Mouse (Mus musculus): ENCODE data around the gene Slamf8. TPM values are rescaled to one million over a fixed set of nuclear protein-coding genes. Genes with fewer than 3 reads are reported as not detected.

Gene Slamf8
- polyA plus RNA-seq, 1 experiment from 2014 or later: not detected

DNA sequence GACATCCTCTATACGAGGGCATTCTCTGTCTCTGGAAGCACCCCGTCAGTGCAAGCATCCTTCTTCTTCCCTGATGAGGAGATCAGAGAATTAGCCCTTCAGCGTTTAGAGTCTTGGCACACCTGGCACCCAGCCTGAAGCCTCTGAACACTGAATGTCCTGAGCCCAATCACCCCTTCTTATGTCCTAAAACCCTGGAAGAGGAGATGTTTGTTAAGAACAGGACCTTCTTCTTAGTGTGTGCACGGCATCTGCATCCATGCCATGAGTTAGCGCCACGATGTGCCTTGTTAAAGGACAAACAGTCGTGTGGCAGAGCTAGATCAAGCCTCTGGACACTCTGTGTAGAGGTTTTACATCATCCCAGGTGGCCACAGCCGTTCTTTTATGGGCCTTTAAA is 7.9 kb downstream of the Slamf8 start:
- WGBS: 91% methylated on average over 8 of the region's 8 CpGs
- H3K9me3 ChIP-seq (ENCODE audit: control insufficient read depth, low read length): no peaks in the 10 kb centered on the region
- no peak for ATAC-seq (ENCODE audit: low FRiP score)
- H3K9ac ChIP-seq: no peak overlapping the region
- no peak overlapping the region for H3K4me3 ChIP-seq (replicated peaks; ENCODE audit: low read length)
- no peak overlapping the region for H3K4me2 ChIP-seq (replicated peaks)
- no peaks in the 10 kb centered on the region for H3K36me3 ChIP-seq (replicated peaks; ENCODE audit: control insufficient read depth, insufficient read depth)
- H3K4me1 ChIP-seq (replicated peaks; ENCODE audit: control insufficient read depth, insufficient read depth, low read length): peaks cover 9% of the 10 kb centered on the region
- DNase-seq (ENCODE audit: low spot score): no peak
- no peak overlapping the region for H3K27ac ChIP-seq
- H3K27me3 ChIP-seq (ENCODE audit: control insufficient read depth, insufficient read depth, low read length): no peaks in the 10 kb centered on the region

DNA sequence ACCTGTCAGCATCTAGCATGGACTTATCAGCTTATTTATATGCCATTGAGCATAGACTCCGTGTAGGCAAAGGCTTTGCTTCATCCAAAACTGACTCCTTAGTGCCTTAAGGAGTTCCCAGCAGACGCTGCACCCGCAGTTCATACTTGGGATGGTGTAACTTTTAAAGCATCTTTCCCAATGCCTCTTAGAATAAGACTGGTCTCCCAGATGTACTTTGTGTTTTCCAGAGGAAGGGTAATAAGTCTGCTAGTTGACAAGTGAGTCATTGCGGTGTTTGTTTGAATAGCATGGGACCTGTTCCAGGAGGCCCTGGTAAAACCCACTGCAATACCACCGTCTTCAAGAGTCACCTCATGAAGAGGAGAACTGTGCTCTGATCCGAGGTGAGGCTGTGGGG is 10.3 kb downstream of the Slamf8 start:
- DNase-seq (ENCODE audit: low spot score) (no peak), ATAC-seq (ENCODE audit: low FRiP score) (no peak)
- H3K4me1 ChIP-seq (replicated peaks; ENCODE audit: control insufficient read depth, insufficient read depth, low read length): peaks cover 2% of the 10 kb centered on the region; the same call in 1 of the 2 replicates
- H3K4me2 ChIP-seq (replicated peaks): no peak overlapping the region
- no peak overlapping the region for H3K27ac ChIP-seq
- H3K4me3 ChIP-seq (replicated peaks; ENCODE audit: low read length): no peak overlapping the region
- WGBS: 81% methylated on average over 6 of the region's 6 CpGs
- no peaks in the 10 kb centered on the region for H3K36me3 ChIP-seq (replicated peaks; ENCODE audit: control insufficient read depth, insufficient read depth)
- no peaks in the 10 kb centered on the region for H3K27me3 ChIP-seq (ENCODE audit: control insufficient read depth, insufficient read depth, low read length)
- no peaks in the 10 kb centered on the region for H3K9me3 ChIP-seq (ENCODE audit: control insufficient read depth, low read length)
- H3K9ac ChIP-seq: no peak overlapping the region

DNA sequence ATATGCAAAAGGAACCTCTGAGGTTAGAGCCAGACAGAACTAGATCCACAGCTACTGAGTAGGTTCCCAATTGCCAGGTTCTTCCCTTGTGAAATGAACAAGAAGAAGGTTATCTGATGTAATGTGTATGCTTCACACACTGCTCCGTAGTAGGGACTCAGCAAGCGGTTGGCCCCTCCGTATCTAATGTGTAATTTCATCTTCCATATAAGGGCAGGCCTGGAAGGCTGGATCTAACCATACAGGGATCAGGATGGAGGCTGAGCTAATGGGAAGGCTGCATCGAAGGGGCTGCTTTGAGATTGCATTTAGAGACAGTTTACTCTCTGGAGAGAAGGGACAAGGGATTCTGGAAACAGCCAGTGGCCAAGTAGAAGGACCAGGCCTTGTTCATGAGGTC is 22.6 kb downstream of the Slamf8 start:
- Histone ChIP-seq H3K9ac (no peak overlapping the region), H3K9me3 (ENCODE audit: control insufficient read depth, low read length) (no peaks in the 10 kb centered on the region), H3K4me3 (replicated peaks; ENCODE audit: low read length) (no peak overlapping the region), H3K36me3 (replicated peaks; ENCODE audit: control insufficient read depth, insufficient read depth) (no peaks in the 10 kb centered on the region), H3K4me2 (replicated peaks) (no peak overlapping the region), H3K27ac (no peak overlapping the region), H3K4me1 (replicated peaks; ENCODE audit: control insufficient read depth, insufficient read depth, low read length) (peaks cover 5% of the 10 kb centered on the region), H3K27me3 (ENCODE audit: control insufficient read depth, insufficient read depth, low read length) (no peaks in the 10 kb centered on the region)
- ATAC-seq (ENCODE audit: low FRiP score) (no peak), DNase-seq (ENCODE audit: low spot score) (no peak)
- WGBS: 70% methylated on average over 4 of the region's 4 CpGs

DNA sequence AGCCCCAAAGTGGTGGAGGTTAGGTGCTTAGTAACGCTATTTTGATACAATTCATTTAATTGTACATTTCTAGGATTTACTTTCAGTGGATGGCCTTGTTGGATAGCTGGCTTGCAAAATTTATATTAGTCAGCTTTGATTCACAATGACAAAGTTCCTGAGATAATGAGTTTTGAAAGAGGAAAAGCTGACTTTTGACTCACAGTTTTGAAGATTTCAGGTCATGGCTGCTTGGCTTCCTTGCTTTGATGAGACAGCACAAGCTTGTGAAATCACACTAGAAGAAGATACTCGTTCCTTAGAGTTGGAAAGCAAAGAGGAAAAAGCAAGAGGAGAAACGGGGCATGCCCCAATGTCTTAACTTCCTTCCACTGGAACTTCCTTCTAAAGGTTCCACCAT is 24.2 kb downstream of the Slamf8 start:
- Histone ChIP-seq H3K9ac (no peak overlapping the region), H3K27ac (no peak overlapping the region), H3K9me3 (ENCODE audit: control insufficient read depth, low read length) (no peaks in the 10 kb centered on the region), H3K36me3 (replicated peaks; ENCODE audit: control insufficient read depth, insufficient read depth) (no peaks in the 10 kb centered on the region), H3K27me3 (ENCODE audit: control insufficient read depth, insufficient read depth, low read length) (peaks cover 14% of the 10 kb centered on the region), H3K4me3 (replicated peaks; ENCODE audit: low read length) (no peak overlapping the region), H3K4me1 (replicated peaks; ENCODE audit: control insufficient read depth, insufficient read depth, low read length) (peaks cover 14% of the 10 kb centered on the region), H3K4me2 (replicated peaks) (no peak overlapping the region)
- WGBS: 83% methylated on average over 3 of the region's 3 CpGs
- ATAC-seq (ENCODE audit: low FRiP score) (no peak), DNase-seq (ENCODE audit: low spot score) (no peak)

DNA sequence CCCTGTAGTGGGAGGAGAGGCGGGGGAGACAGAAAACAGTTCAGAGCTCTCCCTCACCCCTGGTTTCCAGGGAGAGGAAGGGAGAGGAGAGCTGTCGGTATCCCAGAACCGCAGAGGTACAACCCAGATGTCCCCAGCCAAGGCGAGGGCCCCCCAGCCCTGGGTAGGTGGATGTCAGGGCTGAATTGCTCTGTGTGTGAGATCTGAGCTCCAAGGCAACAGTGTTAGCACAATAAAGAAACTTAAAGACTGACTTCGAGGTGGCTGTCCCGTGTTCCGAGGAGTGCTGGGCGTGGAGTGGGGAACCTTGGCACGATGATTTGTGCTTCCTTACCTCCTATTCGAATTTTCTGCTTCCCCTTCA is 26.9 kb downstream of the Slamf8 start:
- peak overlapping the region; percentile 91 for H3K4me2 ChIP-seq (replicated peaks)
- DNase-seq (ENCODE audit: low spot score) (no peak), ATAC-seq (ENCODE audit: low FRiP score) (no peak)
- peaks cover 14% of the 10 kb centered on the region for H3K4me1 ChIP-seq (replicated peaks; ENCODE audit: control insufficient read depth, insufficient read depth, low read length)
- no peaks in the 10 kb centered on the region for H3K9me3 ChIP-seq (ENCODE audit: control insufficient read depth, low read length)
- H3K4me3 ChIP-seq (replicated peaks; ENCODE audit: low read length): peak overlapping the region; percentile 64
- peak overlapping the region; percentile 82 for H3K9ac ChIP-seq
- H3K27ac ChIP-seq: no peak overlapping the region
- peaks cover 26% of the 10 kb centered on the region for H3K27me3 ChIP-seq (ENCODE audit: control insufficient read depth, insufficient read depth, low read length)
- WGBS: 3% methylated on average over 10 of the region's 10 CpGs
- no peaks in the 10 kb centered on the region for H3K36me3 ChIP-seq (replicated peaks; ENCODE audit: control insufficient read depth, insufficient read depth)

DNA sequence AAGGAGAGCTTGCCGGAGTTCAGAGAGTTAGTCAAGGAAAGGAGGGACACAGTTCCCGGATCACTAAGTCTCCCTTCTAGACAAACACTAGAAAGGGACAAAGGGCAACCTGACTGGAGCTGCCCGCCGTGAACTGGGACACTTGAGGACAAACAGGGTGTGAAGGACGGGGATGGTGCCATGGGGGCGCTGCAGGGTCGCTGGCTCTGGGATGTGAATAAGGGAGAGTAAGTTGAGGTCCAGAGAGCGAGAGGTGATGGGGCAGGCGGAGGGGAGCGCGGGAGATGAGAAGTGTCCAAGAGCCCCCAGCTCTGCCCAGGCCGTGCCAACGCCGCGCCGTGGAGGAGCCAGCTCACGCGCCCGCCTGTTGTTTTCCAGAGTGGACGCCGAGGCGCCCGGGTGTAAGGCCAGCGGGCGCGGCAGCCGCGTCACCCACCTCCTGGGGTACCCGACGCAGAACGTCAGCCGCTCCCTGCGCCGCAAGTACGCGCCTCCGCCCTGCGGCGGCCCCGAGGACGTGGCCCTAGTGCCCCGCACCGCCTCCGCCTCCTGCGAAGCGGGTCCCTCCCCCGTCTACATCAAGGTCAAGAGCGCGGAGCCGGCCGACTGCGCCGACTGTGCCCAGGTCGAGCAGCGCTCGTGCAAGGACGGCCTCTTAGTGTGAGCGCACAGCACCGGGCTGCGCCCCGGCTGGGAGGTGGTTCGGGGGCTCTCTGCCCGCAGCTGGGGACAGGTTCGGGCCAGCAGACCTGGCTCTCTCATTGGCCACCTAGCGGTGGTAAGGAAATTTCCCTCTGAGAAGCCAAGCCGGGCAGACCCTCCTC is 27.5 kb downstream of the Slamf8 start:
- peak; percentile 85 for DNase-seq (ENCODE audit: low spot score)
- Histone ChIP-seq H3K36me3 (replicated peaks; ENCODE audit: control insufficient read depth, insufficient read depth) (no peaks in the 10 kb centered on the region), H3K27me3 (ENCODE audit: control insufficient read depth, insufficient read depth, low read length) (peaks cover 26% of the 10 kb centered on the region), H3K4me1 (replicated peaks; ENCODE audit: control insufficient read depth, insufficient read depth, low read length) (peaks cover 14% of the 10 kb centered on the region), H3K9me3 (ENCODE audit: control insufficient read depth, low read length) (no peaks in the 10 kb centered on the region), H3K4me2 (replicated peaks) (peak overlapping the region; percentile 91), H3K4me3 (replicated peaks; ENCODE audit: low read length) (peak overlapping the region; percentile 64), H3K27ac (no peak overlapping the region), H3K9ac (peak overlapping the region; percentile 82)
- under 1% methylated on average over 54 of the region's 66 CpGs for WGBS
- ATAC-seq (ENCODE audit: low FRiP score): peak; percentile 93

DNA sequence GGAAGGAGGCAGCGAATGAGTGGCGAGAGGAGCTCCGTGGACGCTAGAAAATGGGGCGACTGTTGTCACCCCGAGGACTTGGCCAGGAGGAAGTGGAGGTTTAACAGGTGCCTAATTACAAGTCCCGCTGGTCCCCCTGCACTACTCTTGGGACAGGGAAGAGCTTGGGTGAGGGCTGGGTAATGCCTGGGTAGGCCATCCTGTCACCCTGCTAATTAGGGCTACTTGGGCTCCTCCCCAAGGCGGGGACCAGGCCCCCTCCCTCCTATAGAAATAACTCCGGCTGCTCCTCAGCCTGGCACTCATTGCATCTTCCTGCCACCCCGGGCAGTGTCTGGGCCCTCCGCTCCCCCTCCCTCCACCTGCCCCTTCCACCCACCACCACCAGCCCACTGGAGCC is 34.7 kb downstream of the Slamf8 start, which contains the start of gene Vsig8:
Gene Vsig8, plus strand, starts transcription at position 301 of the 400 bp plus-strand sequence.
- Histone ChIP-seq H3K27me3 (ENCODE audit: control insufficient read depth, insufficient read depth, low read length) (peaks cover 7% of the 10 kb centered on the region), H3K9ac (no peak within 1 kb of the TSS), H3K4me1 (replicated peaks; ENCODE audit: control insufficient read depth, insufficient read depth, low read length) (peaks cover 8% of the 10 kb centered on the region), H3K4me3 (replicated peaks; ENCODE audit: low read length) (no peak within 1 kb of the TSS), H3K27ac (no peak within 1 kb of the TSS), H3K4me2 (replicated peaks) (no peak within 1 kb of the TSS), H3K36me3 (replicated peaks; ENCODE audit: control insufficient read depth, insufficient read depth) (no peaks in the 10 kb centered on the region), H3K9me3 (ENCODE audit: control insufficient read depth, low read length) (no peaks in the 10 kb centered on the region)
- DNase-seq (ENCODE audit: low spot score) (no peak), ATAC-seq (ENCODE audit: low FRiP score) (no peak)
- 86% methylated on average over 11 of the region's 11 CpGs for WGBS

DNA sequence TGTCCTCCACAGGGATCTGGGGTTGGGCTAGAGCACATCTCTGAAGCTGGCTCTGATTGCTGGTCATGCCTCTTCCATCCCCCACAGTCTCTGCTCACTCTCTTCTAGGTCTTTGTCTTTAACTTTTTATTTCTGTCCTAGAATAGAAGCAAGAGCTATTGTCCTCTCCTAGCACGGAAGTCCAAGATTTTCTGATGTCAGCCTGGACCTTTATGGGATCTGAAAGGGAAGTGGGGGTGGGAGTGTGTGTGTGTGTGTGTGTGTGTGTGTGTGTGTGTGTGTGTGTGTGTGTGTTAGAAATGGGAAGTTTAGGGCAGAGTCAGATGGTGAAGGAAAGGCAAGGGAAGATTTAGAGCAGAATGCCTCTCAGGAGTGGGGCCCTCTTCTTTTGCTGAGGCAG is 37.7 kb downstream of the Slamf8 start:
- DNase-seq (ENCODE audit: low spot score) (no peak), ATAC-seq (ENCODE audit: low FRiP score) (no peak)
- H3K4me1 ChIP-seq (replicated peaks; ENCODE audit: control insufficient read depth, insufficient read depth, low read length): peaks cover 23% of the 10 kb centered on the region
- WGBS: 52% methylated on average over 1 of the region's 1 CpGs
- H3K4me2 ChIP-seq (replicated peaks): no peak overlapping the region
- H3K36me3 ChIP-seq (replicated peaks; ENCODE audit: control insufficient read depth, insufficient read depth): no peaks in the 10 kb centered on the region
- no peak overlapping the region for H3K9ac ChIP-seq
- H3K9me3 ChIP-seq (ENCODE audit: control insufficient read depth, low read length): no peaks in the 10 kb centered on the region
- H3K27me3 ChIP-seq (ENCODE audit: control insufficient read depth, insufficient read depth, low read length): no peaks in the 10 kb centered on the region; the same call in 1 of the 2 replicates
- H3K4me3 ChIP-seq (replicated peaks; ENCODE audit: low read length): no peak overlapping the region
- no peak overlapping the region for H3K27ac ChIP-seq

DNA sequence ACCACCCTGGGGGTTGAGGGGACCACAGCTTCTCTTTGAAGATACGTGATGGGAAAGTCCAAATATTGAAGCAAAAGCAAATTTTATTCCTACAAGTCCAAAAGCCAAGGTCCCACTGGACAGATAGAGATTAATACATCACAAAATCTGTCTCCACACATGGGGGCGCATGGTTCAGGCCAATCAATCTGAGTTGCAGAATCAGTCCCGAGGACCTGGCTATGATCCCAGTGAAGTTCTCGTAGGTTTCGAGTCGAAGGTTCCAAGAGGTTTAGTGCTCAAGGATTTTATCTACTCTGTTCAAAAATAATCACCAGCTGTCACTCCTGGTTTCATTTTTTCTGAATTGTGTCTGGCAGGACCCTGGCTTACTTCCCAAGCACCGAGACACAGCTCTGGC is 39.4 kb downstream of the Slamf8 start:
- H3K36me3 ChIP-seq (replicated peaks; ENCODE audit: control insufficient read depth, insufficient read depth): no peaks in the 10 kb centered on the region
- peak overlapping the region; percentile 63; the same call in 1 of the 2 replicates for H3K9ac ChIP-seq
- no peak overlapping the region for H3K27ac ChIP-seq
- no peak for ATAC-seq (ENCODE audit: low FRiP score)
- no peaks in the 10 kb centered on the region for H3K9me3 ChIP-seq (ENCODE audit: control insufficient read depth, low read length)
- no peaks in the 10 kb centered on the region; the same call in 1 of the 2 replicates for H3K27me3 ChIP-seq (ENCODE audit: control insufficient read depth, insufficient read depth, low read length)
- peak overlapping the region; percentile 40 for H3K4me3 ChIP-seq (replicated peaks; ENCODE audit: low read length)
- peak overlapping the region; percentile 62 for H3K4me2 ChIP-seq (replicated peaks)
- H3K4me1 ChIP-seq (replicated peaks; ENCODE audit: control insufficient read depth, insufficient read depth, low read length): peaks cover 23% of the 10 kb centered on the region
- no peak for DNase-seq (ENCODE audit: low spot score)
- WGBS: 50% methylated on average over 7 of the region's 7 CpGs

Data from hindbrain, embryonic 14.5 days (tissue).